Mouse (Mus musculus) thymus, postnatal 0 days (tissue): ENCODE data around the gene Olfr10. TPM values are rescaled to one million over a fixed set of nuclear protein-coding genes. Genes with fewer than 3 reads are reported as not detected.
"Not testable (repeated sequence)": the region's sequence is repeated elsewhere in the genome, so short reads cannot be mapped to it uniquely, and the experiment has no call there.

Experiments used
- DNase-seq: peaks from one replicate; pipeline ENCODE4 v3.0.0-alpha.2; 2015; ENCODE audit warnings: low spot score
- polyA plus RNA-seq: library from polyadenylated mRNA; unstranded; fragments of >200 nt; fragmentation: Nextera tagmentation; extraction: Ambion mirVana; gene quantifications from 2 replicates; pipeline ENCODE4 v1.2.1, GENCODE M21; 2015

Gene Olfr10
- not detected in 2 replicates for polyA plus RNA-seq

DNA sequence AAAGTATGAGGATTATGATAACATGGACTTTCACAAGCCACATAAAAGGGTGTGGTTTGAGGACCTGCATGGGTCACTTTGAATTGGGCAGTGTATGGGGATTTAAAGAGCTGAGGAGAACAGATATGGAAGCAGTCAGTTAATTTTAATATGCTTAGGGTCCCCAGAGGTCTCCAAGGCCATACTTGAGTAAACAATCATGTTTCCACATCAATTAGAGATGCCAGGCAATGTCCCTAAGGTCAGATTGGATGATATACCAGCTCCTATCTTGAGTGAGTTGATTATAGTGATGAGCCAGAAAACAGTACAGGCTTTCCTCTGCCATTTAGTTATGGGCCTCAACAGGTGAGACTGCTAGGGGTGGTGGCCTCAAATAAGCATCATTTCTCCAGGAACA lies at the start of gene Olfr10:
Olfr10 (plus strand) TSS at position 301 of the 400 bp plus-strand sequence.
- no peak for DNase-seq

DNA sequence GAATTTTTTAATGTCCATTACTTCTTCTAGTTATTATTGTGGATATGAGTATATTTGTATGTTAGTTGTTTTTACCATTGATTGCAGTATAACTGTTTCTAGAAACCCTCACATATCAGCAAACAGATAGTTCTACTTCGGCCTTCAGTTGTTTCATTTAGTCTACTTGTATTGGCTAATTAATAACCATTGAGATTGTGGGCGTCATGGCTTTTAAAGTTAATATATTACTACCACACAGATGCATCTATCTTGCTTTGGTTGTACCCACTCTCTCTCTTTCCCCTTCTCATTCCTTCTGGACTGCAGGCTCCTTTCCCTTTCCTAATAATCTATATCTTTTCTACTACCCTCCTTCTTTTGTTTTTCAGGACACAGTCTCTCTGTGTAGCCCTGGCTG lies 45.2 kb upstream of the Olfr10 start:
- DNase-seq: no peak

DNA sequence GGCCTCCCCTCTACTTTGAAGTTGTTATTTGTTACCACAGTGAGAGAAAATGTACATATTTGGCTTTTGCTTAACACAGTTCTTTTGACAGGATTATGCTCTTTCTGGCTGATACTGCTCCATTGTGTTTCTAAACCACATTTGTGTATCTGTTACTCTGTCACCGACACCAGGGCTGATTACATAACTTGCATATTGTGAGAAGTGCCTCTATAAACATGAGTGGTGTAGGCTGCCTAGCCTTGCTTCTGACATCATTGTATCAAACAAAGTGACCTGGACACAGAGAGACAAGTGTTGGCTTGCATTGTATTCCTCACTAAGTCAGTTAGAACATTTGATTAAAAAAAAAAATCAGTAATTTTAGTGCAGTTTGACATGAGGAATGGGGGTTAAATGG lies 44.7 kb upstream of the Olfr10 start:
- no peak for DNase-seq

DNA sequence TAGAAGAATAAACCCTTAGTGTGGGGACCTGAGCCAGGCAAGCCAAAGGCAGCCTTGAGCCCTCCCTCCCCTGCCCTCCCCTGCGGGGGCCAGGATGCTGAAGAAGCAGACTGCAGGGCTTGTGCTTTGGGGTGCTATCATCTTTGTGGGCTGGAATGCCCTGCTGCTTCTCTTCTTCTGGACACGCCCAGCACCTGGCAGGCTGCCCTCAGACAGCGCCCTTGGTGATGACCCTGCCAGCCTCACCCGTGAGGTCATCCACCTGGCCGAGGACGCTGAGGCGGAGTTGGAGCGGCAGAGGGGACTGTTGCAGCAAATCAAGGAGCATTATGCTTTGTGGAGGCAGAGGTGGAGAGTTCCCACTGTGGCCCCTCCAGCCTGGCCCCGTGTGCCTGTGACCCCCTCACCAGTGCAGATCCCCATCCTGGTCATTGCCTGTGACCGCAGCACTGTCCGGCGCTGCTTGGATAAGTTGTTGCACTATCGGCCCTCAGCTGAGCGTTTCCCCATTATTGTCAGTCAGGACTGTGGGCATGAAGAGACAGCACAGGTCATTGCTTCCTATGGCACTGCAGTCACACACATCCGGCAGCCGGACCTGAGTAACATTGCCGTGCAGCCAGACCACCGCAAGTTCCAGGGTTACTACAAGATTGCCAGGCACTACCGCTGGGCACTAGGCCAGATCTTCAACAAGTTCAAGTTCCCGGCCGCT lies 43.8 kb upstream of the Olfr10 start:
- DNase-seq: no peak

DNA sequence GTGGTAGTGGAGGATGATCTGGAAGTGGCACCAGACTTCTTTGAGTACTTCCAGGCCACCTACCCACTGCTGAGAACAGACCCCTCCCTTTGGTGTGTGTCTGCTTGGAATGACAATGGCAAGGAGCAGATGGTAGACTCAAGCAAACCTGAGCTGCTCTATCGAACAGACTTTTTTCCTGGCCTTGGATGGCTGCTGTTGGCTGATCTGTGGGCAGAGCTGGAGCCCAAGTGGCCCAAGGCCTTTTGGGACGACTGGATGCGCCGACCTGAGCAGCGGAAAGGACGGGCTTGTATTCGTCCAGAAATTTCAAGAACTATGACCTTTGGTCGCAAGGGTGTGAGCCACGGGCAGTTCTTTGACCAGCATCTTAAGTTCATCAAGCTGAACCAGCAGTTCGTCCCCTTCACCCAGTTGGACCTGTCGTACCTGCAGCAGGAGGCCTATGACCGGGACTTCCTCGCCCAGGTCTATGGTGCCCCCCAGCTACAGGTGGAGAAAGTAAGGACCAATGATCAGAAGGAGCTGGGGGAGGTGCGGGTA lies 43.2 kb upstream of the Olfr10 start:
- no peak for DNase-seq

DNA sequence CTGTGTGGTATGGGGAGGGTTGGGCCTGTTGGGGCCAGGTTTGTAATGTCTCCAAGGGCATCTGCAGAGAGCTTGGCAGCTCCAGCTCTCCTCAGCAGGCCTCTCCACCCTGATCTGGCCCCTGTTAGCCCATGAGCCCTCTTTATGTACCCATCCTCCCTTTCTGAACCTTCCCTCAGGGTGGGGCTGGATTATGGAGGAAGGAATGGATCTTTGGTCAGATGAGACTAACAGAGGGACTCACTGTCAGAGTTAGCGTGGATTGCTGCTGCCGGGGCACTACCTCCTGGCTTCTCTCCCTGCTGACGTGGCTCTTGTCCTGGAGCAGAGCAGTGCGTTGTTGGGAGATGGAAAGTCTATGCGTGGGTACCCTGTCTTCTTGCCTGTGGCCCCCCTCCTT lies 42.3 kb upstream of the Olfr10 start:
- DNase-seq: no peak

DNA sequence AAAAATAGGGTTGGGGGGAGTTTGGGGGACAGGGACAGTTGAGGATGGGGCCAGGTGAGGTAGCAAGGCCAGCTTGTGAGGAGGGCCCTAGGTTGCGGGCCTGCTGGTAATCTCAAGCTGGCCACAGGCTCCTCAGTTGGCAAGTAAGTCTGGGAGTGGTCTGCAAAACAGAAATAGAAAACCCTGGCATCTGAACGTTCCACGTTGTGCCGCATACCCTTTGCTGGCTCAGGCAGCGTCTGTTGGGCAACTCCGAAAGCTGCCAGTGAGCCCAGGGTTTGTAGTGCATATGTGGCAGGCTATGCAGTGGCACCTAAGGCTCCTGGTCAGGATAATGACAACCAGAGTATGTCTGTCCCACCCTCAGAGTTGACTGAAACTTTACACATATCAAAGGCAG lies 41.4 kb upstream of the Olfr10 start:
- DNase-seq: no peak

DNA sequence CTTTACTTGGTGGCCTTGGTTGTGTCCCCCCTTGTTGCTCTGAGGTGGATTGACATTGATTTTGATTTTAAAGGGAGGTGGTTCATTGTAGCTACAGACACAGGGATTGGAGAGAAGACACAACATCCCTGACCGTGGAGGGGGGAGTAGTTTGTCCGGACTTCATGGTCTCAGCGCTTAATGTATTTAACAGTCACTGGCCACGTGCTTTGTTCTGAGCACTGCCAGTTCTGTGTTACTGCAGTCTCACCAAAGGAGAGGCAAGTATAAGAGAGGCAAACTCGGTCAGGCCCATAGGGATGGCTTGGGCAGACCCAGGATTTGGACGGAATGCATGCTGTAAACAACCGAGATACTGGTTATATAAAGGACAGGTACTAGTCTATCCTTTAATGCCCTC lies 40.5 kb upstream of the Olfr10 start:
- DNase-seq: no peak

DNA sequence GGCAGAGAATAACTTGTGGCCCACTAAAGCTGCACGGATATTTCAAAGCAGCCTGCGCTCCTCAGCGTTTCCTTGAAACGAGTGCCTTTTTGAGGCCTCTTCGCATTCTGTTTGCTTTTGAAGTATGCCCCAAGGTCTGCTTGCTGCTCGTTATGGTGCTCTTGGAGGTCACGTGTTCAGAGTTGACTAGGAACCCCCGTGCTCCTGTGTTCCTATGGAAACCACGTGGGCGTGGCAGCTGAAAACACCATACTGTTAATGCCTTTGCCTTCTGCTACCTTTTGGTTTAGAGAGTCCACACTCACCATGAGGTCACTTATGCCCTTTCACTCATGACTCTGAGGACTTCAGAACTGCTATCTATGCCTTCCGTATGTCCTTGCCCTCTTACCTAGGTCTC lies 39.9 kb upstream of the Olfr10 start:
- DNase-seq: peak; percentile 28

DNA sequence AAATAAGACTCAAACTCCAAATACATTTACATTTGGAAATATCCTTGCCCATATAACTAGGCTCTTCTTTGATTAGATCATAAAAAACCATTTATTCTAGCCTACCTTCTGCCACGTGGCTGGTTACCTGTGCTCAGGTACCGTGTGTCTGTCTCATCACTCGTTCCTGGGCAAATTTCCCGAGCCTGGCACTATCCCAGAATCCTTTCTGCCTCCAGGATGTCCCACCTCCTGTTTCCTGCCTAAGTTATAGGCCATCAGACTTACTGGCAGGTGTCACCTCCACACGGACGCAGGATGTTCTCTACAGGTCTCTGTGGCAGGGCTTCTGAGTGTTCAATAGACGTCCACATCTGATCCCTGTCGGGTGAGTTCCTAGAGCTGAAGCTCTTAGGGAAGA lies 39.4 kb upstream of the Olfr10 start:
- DNase-seq: no peak

DNA sequence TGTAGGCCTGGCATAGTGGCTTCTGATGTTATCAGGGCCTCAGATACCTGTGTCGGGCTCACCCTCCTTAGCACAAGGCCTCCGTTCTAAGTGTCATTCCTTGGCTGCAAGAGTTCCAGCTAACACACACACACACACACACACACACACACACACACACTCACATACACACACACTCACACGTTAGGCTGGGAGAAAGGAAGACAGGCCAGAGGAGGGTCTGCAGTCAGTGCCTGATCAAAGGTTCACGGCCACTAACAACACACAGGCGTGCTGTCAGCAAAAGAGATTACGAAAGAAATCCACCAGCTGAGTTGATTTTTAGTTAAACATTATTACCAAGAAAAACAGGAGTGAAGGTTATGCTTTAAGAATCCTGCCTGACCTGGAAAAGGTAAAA lies 37.9 kb upstream of the Olfr10 start:
- DNase-seq: no peak

DNA sequence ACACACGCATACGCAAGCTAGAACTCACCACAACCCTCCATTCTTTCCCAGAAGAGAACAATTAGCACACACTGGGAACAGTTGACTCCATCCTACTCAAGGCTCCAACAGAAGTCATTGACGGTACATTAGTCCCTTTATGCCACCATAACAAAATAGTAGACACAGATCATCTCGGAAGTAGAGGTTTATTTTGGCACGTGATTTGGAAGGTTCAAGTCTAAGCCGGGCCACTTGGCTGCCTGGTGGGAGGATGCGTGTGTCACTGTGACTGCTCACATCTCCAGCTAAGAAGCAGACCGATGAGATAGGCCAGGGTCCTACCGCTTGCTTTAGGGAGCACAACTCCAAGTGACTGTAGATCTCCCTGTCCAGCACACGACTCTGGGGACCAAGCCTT lies 37.2 kb upstream of the Olfr10 start:
- DNase-seq: no peak

DNA sequence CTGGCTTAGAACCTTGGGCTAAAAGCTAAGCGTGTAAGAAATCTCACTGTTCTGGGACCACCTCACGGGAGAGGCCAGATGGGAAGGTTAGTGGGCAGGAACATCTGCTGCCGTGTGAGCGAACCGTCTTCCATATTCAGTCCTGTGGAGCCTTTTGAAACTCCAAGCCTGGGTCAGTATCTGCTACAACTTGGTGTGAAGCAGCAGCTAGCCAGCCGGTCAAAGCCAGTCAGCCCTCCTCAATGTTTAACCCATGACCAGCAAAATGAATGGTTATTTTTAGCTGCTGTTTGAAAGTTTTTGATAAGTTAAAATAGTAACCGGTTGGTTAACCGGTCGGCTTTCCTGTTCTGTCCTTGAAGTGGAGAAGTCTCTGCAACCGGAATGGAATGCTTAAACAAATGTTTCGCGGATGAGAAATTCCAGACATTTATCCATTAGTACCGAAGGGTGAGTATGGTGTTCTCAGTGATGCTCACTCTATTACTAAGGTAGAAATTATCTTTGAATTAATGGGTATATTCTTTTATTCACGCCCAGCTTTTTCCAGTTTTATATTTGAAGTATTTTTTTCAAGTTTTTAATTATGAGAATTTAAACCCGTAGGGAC lies 36.5 kb upstream of the Olfr10 start:
- no peak for DNase-seq

DNA sequence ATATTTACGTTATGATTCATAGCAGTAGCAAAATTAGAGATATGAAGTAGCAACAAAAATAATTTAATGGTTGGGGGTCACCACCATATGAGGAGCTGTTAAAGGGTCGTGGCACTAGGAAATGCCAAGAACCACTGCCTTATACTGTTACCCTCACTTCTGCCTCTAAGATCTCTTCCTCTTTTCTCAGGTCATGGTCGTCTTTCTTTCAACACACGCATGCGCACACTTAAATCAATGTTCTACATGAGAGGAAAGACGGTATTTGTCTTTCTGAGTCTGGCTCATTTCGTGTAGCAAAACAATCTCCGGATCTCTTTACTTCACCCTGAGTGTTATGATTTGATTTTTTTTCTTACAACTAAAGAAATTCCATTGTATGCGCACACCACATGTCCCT lies 34.8 kb upstream of the Olfr10 start:
- DNase-seq: no peak

DNA sequence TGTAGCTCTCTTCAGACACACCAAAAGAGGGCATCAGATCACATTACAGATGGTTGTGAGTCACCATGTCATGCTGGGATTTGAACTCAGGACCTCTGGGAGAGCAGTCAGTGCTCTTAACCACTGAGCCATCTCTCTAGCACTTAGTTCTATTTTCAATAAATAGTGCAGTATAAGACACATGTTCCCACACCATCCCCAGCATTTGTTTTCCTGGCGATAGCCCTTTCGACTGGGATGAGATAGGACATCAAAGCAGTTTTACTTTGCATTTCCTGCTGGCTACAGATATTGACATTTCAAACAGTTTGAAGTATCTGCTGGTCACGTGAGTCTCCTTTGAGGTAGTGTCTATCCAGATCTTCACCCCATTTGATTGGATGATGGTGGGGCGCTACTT lies 34.2 kb upstream of the Olfr10 start:
- DNase-seq: no peak

DNA sequence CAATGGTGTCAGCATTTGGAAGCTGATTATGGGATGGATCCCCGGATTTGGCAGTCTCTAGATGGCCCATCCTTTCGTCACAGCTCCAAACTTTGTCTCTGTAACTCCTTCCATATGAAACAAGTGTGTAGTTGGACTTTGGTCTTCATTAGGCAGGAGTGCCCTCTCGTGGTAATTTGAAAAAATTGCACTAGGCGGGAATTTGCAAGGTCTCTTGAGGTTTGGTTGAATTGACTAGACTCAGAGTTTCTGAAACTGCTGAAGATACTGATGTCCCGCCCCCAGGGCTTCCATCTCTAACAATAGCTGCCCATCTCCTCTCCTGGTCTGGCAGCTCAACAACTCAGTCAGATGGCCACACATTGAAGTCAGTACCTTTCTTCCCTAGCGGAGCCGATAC lies 33.2 kb upstream of the Olfr10 start:
- DNase-seq: peak; percentile 77

DNA sequence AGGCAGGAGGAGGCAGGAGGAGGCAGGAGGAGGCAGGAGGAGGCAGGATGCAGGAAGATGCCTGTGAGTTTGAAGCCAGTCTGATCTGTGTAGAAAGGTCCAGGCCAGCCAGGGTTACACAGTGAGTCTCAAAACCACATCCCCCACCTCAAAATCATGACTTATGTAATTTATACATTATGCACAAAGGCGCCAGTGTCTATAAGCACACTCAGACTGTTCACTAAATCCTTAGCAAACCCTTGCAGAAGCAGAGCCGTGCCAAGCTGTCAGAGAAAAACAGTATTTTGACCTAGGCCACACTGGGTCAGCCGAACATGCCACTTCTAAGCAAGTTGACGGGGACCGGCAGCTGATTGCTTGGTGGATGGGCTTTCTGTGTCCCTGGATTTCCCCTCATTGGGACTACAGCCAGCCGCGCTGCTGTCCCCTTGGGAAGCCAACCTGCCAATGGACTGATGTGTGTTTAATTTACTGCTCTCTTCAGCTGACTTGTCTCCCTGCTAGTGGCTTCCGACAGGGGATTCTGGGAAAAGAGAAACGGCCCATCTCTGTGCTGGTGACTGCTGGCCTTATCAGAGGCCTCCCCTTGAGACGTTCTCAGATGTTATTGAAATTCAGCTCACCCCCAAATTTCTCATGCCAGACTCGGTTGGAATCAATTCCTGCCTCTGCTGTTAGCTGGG lies 30.6 kb upstream of the Olfr10 start:
- DNase-seq: no peak

DNA sequence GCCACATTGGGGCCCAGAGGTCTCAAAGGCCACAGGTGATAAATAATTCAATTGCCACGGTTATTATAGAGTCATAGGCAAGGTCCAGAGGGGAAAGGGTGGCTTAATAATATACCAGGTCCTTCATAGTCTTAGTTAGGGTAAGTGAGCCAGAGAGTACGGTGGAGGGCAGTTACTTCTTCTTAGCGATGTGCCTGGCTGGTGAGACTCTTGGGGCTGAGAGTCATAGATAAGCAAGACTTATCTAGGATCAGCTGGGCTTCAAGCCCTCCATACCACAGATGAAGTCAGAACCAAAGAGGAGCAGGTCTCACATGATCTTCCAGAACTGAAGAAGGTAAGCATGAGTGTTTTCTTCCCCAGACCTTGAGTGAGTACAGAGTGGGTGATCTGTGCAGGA lies 26.3 kb upstream of the Olfr10 start, which contains the start of gene Olfr1393:
Olfr1393 (plus strand) TSS at position 83 of the 400 bp plus-strand sequence.
- DNase-seq: no peak

DNA sequence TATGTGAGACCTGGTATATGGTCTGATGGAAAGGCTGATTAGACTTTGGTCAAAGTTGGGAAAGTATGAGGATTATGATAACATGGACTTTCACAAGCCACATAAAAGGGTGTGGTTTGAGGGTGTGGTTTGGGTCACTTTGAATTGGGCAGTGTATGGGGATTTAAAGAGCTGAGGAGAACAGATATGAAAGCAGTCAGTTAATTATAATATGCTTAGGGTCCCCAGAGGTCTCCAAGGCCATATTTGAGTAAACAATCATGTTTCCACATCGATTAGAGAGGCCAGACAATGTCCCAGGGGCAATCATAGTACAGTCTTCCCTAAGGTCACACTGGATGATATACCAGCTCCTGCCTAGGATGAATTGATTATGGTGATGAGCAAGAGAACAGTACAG lies 19.6 kb upstream of the Olfr10 start, which contains the start of gene Olfr1392:
Olfr1392 (plus strand) TSS at position 301 of the 400 bp plus-strand sequence.
- DNase-seq: not testable (repeated sequence)

DNA sequence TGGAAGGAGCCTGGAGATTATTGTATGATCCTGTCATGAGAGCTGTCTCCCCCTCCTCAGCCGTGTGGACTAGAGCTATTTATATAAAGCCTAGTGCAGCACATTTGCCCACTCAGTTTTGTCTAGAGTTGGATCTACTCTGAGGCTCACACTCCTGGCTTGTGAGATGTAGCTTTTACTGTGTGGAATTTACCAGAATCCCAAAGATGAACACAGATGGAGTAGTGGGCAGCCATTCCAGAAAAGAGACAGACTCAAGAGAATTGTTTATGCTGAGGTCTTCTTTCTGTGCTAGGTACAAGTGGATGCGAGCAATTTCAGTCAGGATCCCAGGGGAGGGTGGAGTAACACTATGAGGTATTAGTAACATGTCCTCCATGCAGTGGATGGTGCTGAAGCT lies 17.3 kb upstream of the Olfr10 start:
- no peak for DNase-seq

DNA sequence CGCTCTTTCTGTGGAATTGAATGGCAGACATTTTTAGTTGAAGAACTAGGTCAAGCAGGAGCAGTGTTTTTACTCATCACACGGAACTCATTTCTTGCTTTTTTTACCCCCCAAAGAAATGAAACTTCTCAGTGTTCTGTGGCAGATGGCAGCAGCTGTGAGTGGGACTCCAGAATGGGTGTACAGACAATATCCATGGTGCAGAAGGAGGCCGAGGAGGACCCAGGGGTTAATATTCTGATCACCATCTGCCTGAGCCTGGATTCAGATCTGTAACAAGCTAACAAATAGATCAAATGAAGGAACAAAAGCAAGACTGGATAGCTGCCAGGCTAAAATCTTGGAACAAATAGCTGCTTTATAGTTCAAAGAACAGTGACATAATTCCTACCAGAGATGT lies 11.8 kb upstream of the Olfr10 start:
- no peak for DNase-seq

DNA sequence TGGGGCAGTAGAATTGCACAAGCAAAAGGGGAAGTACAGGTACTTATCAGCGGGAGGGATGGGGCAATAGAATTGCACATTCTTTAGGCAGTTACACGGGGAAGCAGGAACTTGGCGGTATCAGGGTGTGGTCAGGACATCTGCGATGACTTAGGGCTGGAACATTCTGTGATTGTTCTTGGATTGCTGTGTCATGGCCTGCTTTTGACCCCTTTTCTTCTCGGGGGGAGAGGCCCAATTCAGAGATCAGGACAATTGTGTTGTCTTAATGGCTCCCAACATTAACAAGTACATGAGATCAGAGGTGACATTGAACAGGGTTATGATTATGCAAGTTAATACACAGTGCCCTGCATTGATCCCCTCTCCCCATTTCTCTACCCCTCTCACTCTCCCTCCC lies 4.0 kb downstream of the Olfr10 start:
- not testable (repeated sequence) for DNase-seq
